ENCODE assay signal across 24 mouse cellular contexts in genomic region chr11:19433680-19434619, GRCm38 (mm10).
A peak's percentile ranks its signal among the peaks of the same experiment; 100 is the strongest.
DNase-seq lines count a peak whose midpoint lies in the region; ATAC-seq lines count a peak whose summit lies in the region.
"Had no signal": no experiment of that assay in that cellular context is flagged by ENCODE, and none has a peak within 500 bp of the region (broad histone marks: within the 10 kb centered on the region; RNA-seq: fewer than 3 reads in every experiment).

No protein-coding gene starts in this region.

- no peaks in the 10 kb centered on the region for H3K36me3 ChIP-seq in embryonic facial prominence, embryonic 13.5 days
- no peaks in the 10 kb centered on the region for H3K36me3 ChIP-seq in limb, embryonic 13.5 days
- no peaks in the 10 kb centered on the region for H3K36me3 ChIP-seq in forebrain, embryonic 14.5 days (ENCODE audit: control insufficient read depth, insufficient read depth, low read length)
- H3K36me3 ChIP-seq: G1E; heart, embryonic 13.5 days; hindbrain, embryonic 12.5 days had no signal

- H3K4me1 ChIP-seq in embryonic facial prominence, embryonic 13.5 days: peaks cover 28% of the 10 kb centered on the region
- peaks cover 10% of the 10 kb centered on the region; the same call in 1 of the 2 replicates for H3K4me1 ChIP-seq in limb, embryonic 13.5 days
- no peaks in the 10 kb centered on the region for H3K4me1 ChIP-seq in forebrain, embryonic 14.5 days (ENCODE audit: control insufficient read depth, insufficient read depth, low read length)
- H3K4me1 ChIP-seq: forebrain, embryonic 13.5 days; heart, embryonic 13.5 days; hindbrain, embryonic 12.5 days had no signal

- DNase-seq in embryo, embryonic 11 days: peak; percentile 44
- DNase-seq in embryo, embryonic 9.5 days (ENCODE audit: extremely low spot score): no peak
- DNase-seq in kidney, postnatal 10 days: peak; percentile 21
- DNase-seq in kidney, adult 18-20 months: no peak
- DNase-seq in forebrain, embryonic 14.5 days (ENCODE audit: low spot score): no peak
- no peak for DNase-seq in cerebellum, adult 8-10 months
- DNase-seq: adrenal gland, adult 8-10 months; adrenal gland, postnatal 36 days; B cell, adult 2 months; cerebellum, adult 11 months; cerebellum, adult 9-10 months; cerebellum, postnatal 36 days; gastrocnemius, postnatal 25 days; heart, postnatal 4 days had no signal

- H3K4me3 ChIP-seq in embryonic facial prominence, embryonic 13.5 days: no peak overlapping the region
- H3K4me3 ChIP-seq in limb, embryonic 13.5 days: no peak overlapping the region
- H3K4me3 ChIP-seq in forebrain, embryonic 14.5 days (ENCODE audit: low read depth, low read length): no peak overlapping the region
- H3K4me3 ChIP-seq: forebrain, embryonic 13.5 days; heart, embryonic 13.5 days; hindbrain, embryonic 12.5 days had no signal

- WGBS in embryonic facial prominence, embryonic 13.5 days: 27% methylated on average over 13 of the region's 13 CpGs
- 64% methylated on average over 13 of the region's 13 CpGs for WGBS in limb, embryonic 13.5 days
- WGBS in forebrain, embryonic 14.5 days: 84% methylated on average over 13 of the region's 13 CpGs

- H3K4me2 ChIP-seq in embryonic facial prominence, embryonic 13.5 days: peak overlapping the region; percentile 33
- no peak overlapping the region for H3K4me2 ChIP-seq in limb, embryonic 13.5 days (replicated peaks)
- no peak overlapping the region for H3K4me2 ChIP-seq in forebrain, embryonic 14.5 days (ENCODE audit: low read length)
- H3K4me2 ChIP-seq: forebrain, embryonic 13.5 days; heart, embryonic 13.5 days; hindbrain, embryonic 12.5 days had no signal

- H3K9ac ChIP-seq in embryonic facial prominence, embryonic 13.5 days: no peak overlapping the region
- no peak overlapping the region for H3K9ac ChIP-seq in limb, embryonic 13.5 days
- H3K9ac ChIP-seq in forebrain, embryonic 14.5 days (ENCODE audit: low read length): no peak overlapping the region
- H3K9ac ChIP-seq: forebrain, embryonic 13.5 days; heart, embryonic 13.5 days; hindbrain, embryonic 12.5 days had no signal

- 0 out of 2 replicates have a peak, but pooled peaks cover 3% of the 10 kb centered on the region for H3K9me3 ChIP-seq in embryonic facial prominence, embryonic 13.5 days
- H3K9me3 ChIP-seq in limb, embryonic 13.5 days: no peaks in the 10 kb centered on the region
- H3K9me3 ChIP-seq in forebrain, embryonic 14.5 days (replicated peaks; ENCODE audit: control insufficient read depth, low read length): no peaks in the 10 kb centered on the region
- H3K9me3 ChIP-seq: forebrain, embryonic 13.5 days; G1E; heart, embryonic 13.5 days had no signal

- peak overlapping the region; percentile 71 for H3K27ac ChIP-seq in embryonic facial prominence, embryonic 13.5 days
- H3K27ac ChIP-seq in limb, embryonic 13.5 days: no peak overlapping the region
- H3K27ac ChIP-seq in forebrain, embryonic 14.5 days (ENCODE audit: low read depth, low read length): no peak overlapping the region
- H3K27ac ChIP-seq: forebrain, embryonic 13.5 days; heart, embryonic 13.5 days; hindbrain, embryonic 12.5 days had no signal

- ATAC-seq in embryonic facial prominence, embryonic 13.5 days (ENCODE audit: insufficient number of reproducible peaks, insufficient read depth, low FRiP score, low TSS enrichment, low read depth): peak; percentile 72
- ATAC-seq in limb, embryonic 13.5 days (ENCODE audit: low FRiP score, low read depth): peak; percentile 54; the same call in 1 of the 2 replicates
- no peak for ATAC-seq in forebrain, embryonic 14.5 days
- ATAC-seq: CD4-positive, CD25-positive, alpha-beta regulatory T cell, adult 4 months; forebrain, embryonic 13.5 days; hindbrain, embryonic 16.5 days; inflammation-experienced regulatory T-cells, adult 6 months; intestine, postnatal 0 days had no signal

- no peaks in the 10 kb centered on the region for H3K27me3 ChIP-seq in embryonic facial prominence, embryonic 13.5 days
- H3K27me3 ChIP-seq in limb, embryonic 13.5 days: 0 out of 2 replicates have a peak, but pooled peaks cover 2% of the 10 kb centered on the region
- no peaks in the 10 kb centered on the region for H3K27me3 ChIP-seq in forebrain, embryonic 14.5 days (replicated peaks; ENCODE audit: control insufficient read depth, insufficient read depth, low read length)
- H3K27me3 ChIP-seq: forebrain, embryonic 13.5 days; heart, embryonic 13.5 days; hindbrain, embryonic 12.5 days had no signal

Comparison
In these comparisons a context has a peak if more than half of its experiments do, and no peak if none do; other contexts are left out.
1. DNase-seq: peak in embryo, embryonic 11 days (single experiment) and kidney, postnatal 10 days (single experiment); none in embryo, embryonic 9.5 days (single experiment), kidney, adult 18-20 months (single experiment), forebrain, embryonic 14.5 days (single experiment) and cerebellum, adult 8-10 months (single experiment).